Mouse (Mus musculus) embryonic fibroblast, embryonic 13.5 days (primary cell): ENCODE measurements around the gene Slc2a1.

Experiments
- CTCF ChIP-seq: IDR thresholded peaks from 2 replicates; pipeline ENCODE4 v1.5.1; 2011; ENCODE audit warnings: mild to moderate bottlenecking, control low read depth, low read length, moderate library complexity, borderline replicate concordance; ENCODE audit not compliant: insufficient read depth
- POLR2A ChIP-seq: IDR thresholded peaks from 2 replicates; pipeline ENCODE4 v1.6.1; 2011; ENCODE audit warnings: low read depth, mild to moderate bottlenecking, control low read depth, low read length, moderate library complexity

GRCm38 (mm10) chr4:119072363-119072940 is 36.1 kb upstream of the Slc2a1 start:
- TF ChIP-seq CTCF (no peak), POLR2A (no peak)
